Mouse (Mus musculus) stomach, postnatal 0 days (tissue): Measurements from ENCODE around the gene Zfp423.

Experiments used
- CTCF ChIP-seq: IDR thresholded peaks from 2 replicates; pipeline ENCODE4 v1.5.1; 2016; ENCODE audit warnings: antibody characterized with exemption, low read depth, mild to moderate bottlenecking, moderate library complexity
- EP300 ChIP-seq: optimal IDR thresholded peaks from 2 replicates; pipeline ENCODE3; 2016; ENCODE audit warnings: antibody characterized with exemption

GRCm38 (mm10) chr8:87702790-87703311 lies 256.5 kb downstream of the Zfp423 start:
- TF ChIP-seq CTCF, result no peak
- no peak for TF ChIP-seq EP300
